Mouse (Mus musculus): Measurements from ENCODE around the gene Chd5. TPM values are rescaled to one million over a fixed set of nuclear protein-coding genes. Genes with fewer than 3 reads are reported as not detected.

The Chd5 gene
- polyA plus RNA-seq, 1 experiment, result 0.99 TPM

DNA sequence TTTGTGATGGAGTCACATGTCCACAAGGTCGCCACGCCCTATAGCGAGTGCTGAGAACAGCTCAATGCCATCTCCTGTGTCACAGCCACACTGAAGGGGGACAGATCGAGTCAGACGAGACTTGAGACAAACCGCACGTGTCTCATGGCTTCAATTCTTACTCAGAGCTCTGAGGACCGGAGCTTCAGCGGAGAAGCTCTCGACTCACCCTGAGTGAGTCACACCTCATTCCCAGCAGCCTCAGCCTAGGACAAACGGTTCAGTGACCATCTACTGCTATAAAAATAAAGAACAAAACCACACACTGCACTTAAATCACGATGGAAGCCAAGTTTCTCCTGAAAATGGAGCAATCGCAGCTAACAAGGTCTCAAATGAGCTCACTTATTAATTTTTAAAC lies 72.5 kb downstream of the Chd5 start:
- Histone ChIP-seq H3K4me1 (ENCODE audit: control insufficient read depth, insufficient read depth, low read length) (no peaks in the 10 kb centered on the region), H3K4me3 (replicated peaks; ENCODE audit: extremely low read depth, low read depth, low read length) (no peak overlapping the region)
- WGBS, result 69% methylated on average over 13 of the region's 13 CpGs
- DNase-seq, result no peak
- TF ChIP-seq CTCF (IDR thresholded peaks at IDR 0.05; ENCODE audit: insufficient read depth, low read length), result no peak

DNA sequence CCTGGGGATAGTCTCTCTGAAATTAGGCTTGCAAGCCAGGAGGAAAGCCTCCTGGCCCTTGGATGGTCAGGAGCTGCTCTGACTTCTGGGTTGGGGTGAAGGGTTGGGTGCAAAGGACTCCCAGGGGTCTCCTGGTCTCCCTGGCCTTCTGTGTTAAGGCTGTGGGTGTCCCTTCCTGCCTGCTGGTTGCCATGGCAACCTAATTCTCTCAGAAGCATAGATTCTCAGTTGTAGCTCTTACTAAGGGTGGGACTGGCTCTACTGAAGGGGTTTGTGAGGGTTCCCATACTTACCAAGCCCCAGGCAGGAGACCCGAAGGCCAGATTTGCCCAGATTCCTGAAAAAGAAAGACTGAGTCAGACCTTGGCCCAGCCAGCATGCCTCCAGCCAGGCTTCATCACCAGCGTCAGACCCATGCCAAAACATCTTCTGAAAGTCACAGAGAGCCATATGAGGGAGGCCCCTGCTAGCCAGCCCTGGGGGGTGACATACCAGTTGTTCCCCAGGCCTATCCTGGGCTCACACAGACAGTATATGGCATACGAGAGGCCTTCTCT lies 74.2 kb downstream of the Chd5 start:
- Histone ChIP-seq H3K4me1 (ENCODE audit: control insufficient read depth, insufficient read depth, low read length) (no peaks in the 10 kb centered on the region), H3K4me3 (replicated peaks; ENCODE audit: extremely low read depth, low read depth, low read length) (no peak overlapping the region)
- TF ChIP-seq POLR2A (IDR thresholded peaks at IDR 0.05; ENCODE audit: borderline replicate concordance, extremely low read depth, low read depth, low read length), result no peak
- DNase-seq, result no peak
- WGBS, result 73% methylated on average over 3 of the region's 3 CpGs

- DNase-seq, result no peak
- TF ChIP-seq CTCF (IDR thresholded peaks at IDR 0.05; ENCODE audit: insufficient read depth, low read length) (no peak), POLR2A (IDR thresholded peaks at IDR 0.05; ENCODE audit: borderline replicate concordance, extremely low read depth, low read depth, low read length) (no peak)
- Histone ChIP-seq H3K4me1 (ENCODE audit: control insufficient read depth, insufficient read depth, low read length) (no peaks in the 10 kb centered on the region), H3K4me3 (replicated peaks; ENCODE audit: extremely low read depth, low read depth, low read length) (no peak overlapping the region)
- WGBS, result 46% methylated on average over 28 of the region's 28 CpGs
Measured at GRCm38 (mm10) chr4:152418229-152419060, 80.0 kb downstream of the Chd5 start.

GRCm38 (mm10) chr4:152423576-152423975 lies 85.1 kb downstream of the Chd5 start:
- 82% methylated on average over 6 of the region's 6 CpGs for WGBS
- no peaks in the 10 kb centered on the region for H3K4me1 ChIP-seq (ENCODE audit: control insufficient read depth, insufficient read depth, low read length)
- H3K4me3 ChIP-seq (replicated peaks; ENCODE audit: extremely low read depth, low read depth, low read length), result no peak overlapping the region
- DNase-seq, result no peak
- TF ChIP-seq CTCF (IDR thresholded peaks at IDR 0.05; ENCODE audit: insufficient read depth, low read length) (no peak), POLR2A (IDR thresholded peaks at IDR 0.05; ENCODE audit: borderline replicate concordance, extremely low read depth, low read depth, low read length) (no peak)

- no peak for TF ChIP-seq CTCF (IDR thresholded peaks at IDR 0.05; ENCODE audit: insufficient read depth, low read length)
- TF ChIP-seq POLR2A (IDR thresholded peaks at IDR 0.05; ENCODE audit: borderline replicate concordance, extremely low read depth, low read depth, low read length), result no peak
- H3K4me1 ChIP-seq (ENCODE audit: control insufficient read depth, insufficient read depth, low read length), result no peaks in the 10 kb centered on the region
- DNase-seq, result no peak
- 31% methylated on average over 4 of the region's 4 CpGs for WGBS
- no peak overlapping the region for H3K4me3 ChIP-seq (replicated peaks; ENCODE audit: extremely low read depth, low read depth, low read length)
Measured at GRCm38 (mm10) chr4:152424341-152424740, 85.9 kb downstream of the Chd5 start.

GRCm38 (mm10) chr4:152424922-152425321 lies 86.5 kb downstream of the Chd5 start:
- TF ChIP-seq POLR2A (IDR thresholded peaks at IDR 0.05; ENCODE audit: borderline replicate concordance, extremely low read depth, low read depth, low read length), result no peak
- TF ChIP-seq CTCF (IDR thresholded peaks at IDR 0.05; ENCODE audit: insufficient read depth, low read length), result peak; percentile 52
- no peaks in the 10 kb centered on the region for H3K4me1 ChIP-seq (ENCODE audit: control insufficient read depth, insufficient read depth, low read length)
- no peak for DNase-seq
- whole genome bisulfite sequencing, result 67% methylated on average over 5 of the region's 5 CpGs
- no peak overlapping the region for H3K4me3 ChIP-seq (replicated peaks; ENCODE audit: extremely low read depth, low read depth, low read length)

- no peak for DNase-seq
- no peak for TF ChIP-seq CTCF (IDR thresholded peaks at IDR 0.05; ENCODE audit: insufficient read depth, low read length)
- TF ChIP-seq POLR2A (IDR thresholded peaks at IDR 0.05; ENCODE audit: borderline replicate concordance, extremely low read depth, low read depth, low read length), result no peak
- Histone ChIP-seq H3K4me1 (ENCODE audit: control insufficient read depth, insufficient read depth, low read length) (no peaks in the 10 kb centered on the region), H3K4me3 (replicated peaks; ENCODE audit: extremely low read depth, low read depth, low read length) (no peak overlapping the region)
- WGBS, result 48% methylated on average over 8 of the region's 8 CpGs
Measured at GRCm38 (mm10) chr4:152428259-152428658, 89.8 kb downstream of the Chd5 start.

DNA sequence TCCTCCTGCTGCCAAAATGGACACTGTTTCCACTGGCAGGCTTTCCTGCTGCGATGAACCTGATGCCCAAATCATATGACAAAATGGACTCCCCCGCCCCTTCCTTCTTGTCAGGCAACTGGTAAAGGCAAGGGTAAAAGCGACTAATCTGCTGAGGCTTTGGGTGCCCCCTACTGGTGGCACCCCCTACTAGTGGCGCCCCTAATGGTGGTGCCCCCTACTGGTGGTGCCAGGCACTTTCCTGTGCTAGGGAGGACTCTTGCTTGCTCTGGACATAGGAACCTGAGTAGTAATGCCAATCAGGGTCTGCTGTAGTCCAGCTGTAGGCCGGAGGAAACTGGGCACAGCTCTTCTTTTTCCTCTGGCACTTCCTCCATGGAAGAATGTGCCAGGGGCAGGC lies 93.9 kb downstream of the Chd5 start:
- Histone ChIP-seq H3K4me3 (replicated peaks; ENCODE audit: extremely low read depth, low read depth, low read length) (no peak overlapping the region), H3K4me1 (ENCODE audit: control insufficient read depth, insufficient read depth, low read length) (no peaks in the 10 kb centered on the region)
- DNase-seq, result peak; percentile 28
- 49% methylated on average over 5 of the region's 5 CpGs for WGBS
- TF ChIP-seq CTCF (IDR thresholded peaks at IDR 0.05; ENCODE audit: insufficient read depth, low read length) (peak; percentile 63), POLR2A (IDR thresholded peaks at IDR 0.05; ENCODE audit: borderline replicate concordance, extremely low read depth, low read depth, low read length) (no peak)

- H3K4me1 ChIP-seq (ENCODE audit: control insufficient read depth, insufficient read depth, low read length), result no peaks in the 10 kb centered on the region
- TF ChIP-seq CTCF (IDR thresholded peaks at IDR 0.05; ENCODE audit: insufficient read depth, low read length) (peak; percentile 81), POLR2A (IDR thresholded peaks at IDR 0.05; ENCODE audit: borderline replicate concordance, extremely low read depth, low read depth, low read length) (no peak)
- peak; percentile 78 for DNase-seq
- no peak overlapping the region for H3K4me3 ChIP-seq (replicated peaks; ENCODE audit: extremely low read depth, low read depth, low read length)
- WGBS, result 14% methylated on average over 9 of the region's 9 CpGs
Measured at GRCm38 (mm10) chr4:152434836-152435235, 96.4 kb downstream of the Chd5 start.

- H3K4me1 ChIP-seq (ENCODE audit: control insufficient read depth, insufficient read depth, low read length), result no peaks in the 10 kb centered on the region
- no peak overlapping the region for H3K4me3 ChIP-seq (replicated peaks; ENCODE audit: extremely low read depth, low read depth, low read length)
- DNase-seq, result peak; percentile 66
- TF ChIP-seq CTCF (IDR thresholded peaks at IDR 0.05; ENCODE audit: insufficient read depth, low read length), result peak; percentile 81
- TF ChIP-seq POLR2A (IDR thresholded peaks at IDR 0.05; ENCODE audit: borderline replicate concordance, extremely low read depth, low read depth, low read length), result no peak
- WGBS, result 20% methylated on average over 10 of the region's 10 CpGs
Measured at GRCm38 (mm10) chr4:152435255-152435654, 96.8 kb downstream of the Chd5 start.

Other genes starting within 250 kb of the Chd5 start
- 8.1 and 12.7 TPM in 2 replicates for gene Tnfrsf25, start 222.7 kb upstream of the Chd5 start, polyA plus RNA-seq (2012; rRNA removed)
- 9.8 and 16.3 TPM in 2 replicates for gene Espn, start 186.3 kb upstream of the Chd5 start, polyA plus RNA-seq (2012; rRNA removed)
- 5.4 and 6.2 TPM in 2 replicates for gene Hes2, start 179.8 kb upstream of the Chd5 start, polyA plus RNA-seq (2012; rRNA removed)
- gene Acot7, start 160.5 kb upstream of the Chd5 start, polyA plus RNA-seq (2012; rRNA removed), result 118 and 125 TPM in 2 replicates
- 40.0 and 45.6 TPM in 2 replicates for gene Gpr153, start 64.4 kb upstream of the Chd5 start, polyA plus RNA-seq (2012; rRNA removed)
- gene Hes3, start 47.0 kb upstream of the Chd5 start, polyA plus RNA-seq (2012; rRNA removed), result 0.09 TPM in 1 of 2 replicates, not detected in the other
- 32.2 and 36.4 TPM in 2 replicates for gene Icmt, start 41.4 kb upstream of the Chd5 start, polyA plus RNA-seq (2012; rRNA removed)
- gene Rnf207, start 19.7 kb upstream of the Chd5 start, polyA plus RNA-seq (2012; rRNA removed), result 5.8 and 5.9 TPM in 2 replicates
- gene Rpl22, start 12.9 kb upstream of the Chd5 start, polyA plus RNA-seq (2012; rRNA removed), result 20.3 and 43.0 TPM in 2 replicates
- 3.1 and 3.8 TPM in 2 replicates for gene Nphp4, start 138.1 kb downstream of the Chd5 start, polyA plus RNA-seq (2012; rRNA removed)
- 6.9 and 8.6 TPM in 2 replicates for gene Kcnab2, start 139.2 kb downstream of the Chd5 start, polyA plus RNA-seq (2012; rRNA removed)

Data from lung, adult 2 months (tissue).